Mouse (Mus musculus): ENCODE measurements around the gene Cdc42bpg.
"Not testable (repeated sequence)": the region's sequence is repeated elsewhere in the genome, so short reads cannot be mapped to it uniquely, and the experiment has no call there.

The Cdc42bpg gene

GRCm38 (mm10) chr19:6277661-6278438, 28.4 kb upstream of the Cdc42bpg start:
- DNase-seq (ENCODE audit: low spot score), result peak; percentile 50

- DNase-seq (ENCODE audit: low spot score), result no peak
These were observed 27.7 kb upstream of the Cdc42bpg start for GRCm38 (mm10) chr19:6278439-6279073.

- no peak for DNase-seq (ENCODE audit: low spot score)
These were observed 26.6 kb upstream of the Cdc42bpg start for GRCm38 (mm10) chr19:6279481-6280144.

GRCm38 (mm10) chr19:6280554-6280953, 25.7 kb upstream of the Cdc42bpg start:
- no peak for DNase-seq (ENCODE audit: low spot score)

- no peak for DNase-seq (ENCODE audit: low spot score)
These were observed 24.9 kb upstream of the Cdc42bpg start for GRCm38 (mm10) chr19:6281122-6282020.

- no peak for DNase-seq (ENCODE audit: low spot score)
These were observed 23.3 kb upstream of the Cdc42bpg start for GRCm38 (mm10) chr19:6283001-6283400.

GRCm38 (mm10) chr19:6284502-6284901, 21.8 kb upstream of the Cdc42bpg start:
- no peak for DNase-seq (ENCODE audit: low spot score)

- no peak for DNase-seq (ENCODE audit: low spot score)
These were observed 21.0 kb upstream of the Cdc42bpg start for GRCm38 (mm10) chr19:6285226-6285625.

GRCm38 (mm10) chr19:6285632-6286433, 20.4 kb upstream of the Cdc42bpg start:
- no peak for DNase-seq (ENCODE audit: low spot score)

GRCm38 (mm10) chr19:6286434-6287401, 19.5 kb upstream of the Cdc42bpg start:
- DNase-seq (ENCODE audit: low spot score), result no peak

- no peak for DNase-seq (ENCODE audit: low spot score)
These were observed 17.9 kb upstream of the Cdc42bpg start for GRCm38 (mm10) chr19:6288236-6288894.

GRCm38 (mm10) chr19:6289696-6290238, 16.5 kb upstream of the Cdc42bpg start:
- no peak for DNase-seq (ENCODE audit: low spot score)

- not testable (repeated sequence) for DNase-seq (ENCODE audit: low spot score)
These were observed 15.5 kb upstream of the Cdc42bpg start for GRCm38 (mm10) chr19:6290720-6291116.

- no peak for DNase-seq (ENCODE audit: low spot score)
These were observed 15.0 kb upstream of the Cdc42bpg start for GRCm38 (mm10) chr19:6291117-6291781.

GRCm38 (mm10) chr19:6292262-6292661, 14.0 kb upstream of the Cdc42bpg start:
- no peak for DNase-seq (ENCODE audit: low spot score)

- no peak for DNase-seq (ENCODE audit: low spot score)
These were observed 12.0 kb upstream of the Cdc42bpg start for GRCm38 (mm10) chr19:6294301-6294700.

- no peak for DNase-seq (ENCODE audit: low spot score)
These were observed 9.6 kb upstream of the Cdc42bpg start for GRCm38 (mm10) chr19:6296551-6297210.

- no peak for DNase-seq (ENCODE audit: low spot score)
These were observed 8.6 kb upstream of the Cdc42bpg start for GRCm38 (mm10) chr19:6297641-6298040.

All from retina, embryonic 14.5 days (tissue).